ENCODE assay signal across 28 mouse cellular contexts in genomic region chr4:75315431-75315830, GRCm38 (mm10). TPM values are rescaled to one million over a fixed set of nuclear protein-coding genes. Genes with fewer than 3 reads are reported as not detected.
A peak's percentile ranks its signal among the peaks of the same experiment; 100 is the strongest.
DNase-seq lines count a peak whose midpoint lies in the region; ATAC-seq and TF ChIP-seq lines count a peak whose summit lies in the region.
"Had no signal": no experiment of that assay in that cellular context is flagged by ENCODE, and none has a peak within 500 bp of the region (broad histone marks: within the 10 kb centered on the region; RNA-seq: fewer than 3 reads in every experiment).

No protein-coding gene starts in this region.

- no peaks in the 10 kb centered on the region for H3K79me2 ChIP-seq in liver, adult 2 months (ENCODE audit: control insufficient read depth, insufficient read depth, low read length)
- no peaks in the 10 kb centered on the region for H3K79me2 ChIP-seq in macrophage (ENCODE audit: inconsistent target)

- no peak for ATAC-seq in liver, embryonic 11.5 days (replicated peaks; ENCODE audit: low FRiP score)
- ATAC-seq in common myeloid progenitor, adult 5-6 weeks (replicated peaks; ENCODE audit: low read depth, poor library complexity, severe bottlenecking) = peak; percentile 92
- ATAC-seq in heart, embryonic 11.5 days (replicated peaks; ENCODE audit: insufficient number of reproducible peaks, low FRiP score, low TSS enrichment) = no peak
- ATAC-seq in inflammation-experienced regulatory T-cells, adult 6 months = no peak
- ATAC-seq: activated CD4-positive, CD25-positive, alpha-beta regulatory T cell, adult 4 months; forebrain, embryonic 15.5 days; hindbrain, postnatal 0 days had no signal

- H3K4me3 ChIP-seq in liver, adult 2 months (ENCODE audit: insufficient read depth, low read depth, low read length) = no peak overlapping the region
- no peak overlapping the region for H3K4me3 ChIP-seq in liver, embryonic 11.5 days (ENCODE audit: low read depth, low read length)
- H3K4me3 ChIP-seq in macrophage (ENCODE audit: inconsistent target) = no peak overlapping the region
- H3K4me3 ChIP-seq in heart, embryonic 11.5 days (ENCODE audit: low read depth, low read length) = no peak overlapping the region
- H3K4me3 ChIP-seq: embryonic facial prominence, embryonic 12.5 days; embryonic facial prominence, embryonic 15.5 days; forebrain, embryonic 12.5 days; forebrain, embryonic 15.5 days; heart, embryonic 12.5 days; heart, embryonic 15.5 days had no signal

- H3K27me3 ChIP-seq in liver, adult 2 months (ENCODE audit: control insufficient read depth, insufficient read depth, low read length) = no peaks in the 10 kb centered on the region
- no peaks in the 10 kb centered on the region for H3K27me3 ChIP-seq in liver, embryonic 11.5 days (replicated peaks; ENCODE audit: control insufficient read depth, insufficient read depth, low read length)
- H3K27me3 ChIP-seq in heart, embryonic 11.5 days (ENCODE audit: control insufficient read depth, insufficient read depth, low read length) = no peaks in the 10 kb centered on the region
- H3K27me3 ChIP-seq: CH12.LX; embryonic facial prominence, embryonic 12.5 days; embryonic facial prominence, embryonic 15.5 days; forebrain, embryonic 12.5 days; forebrain, embryonic 15.5 days; heart, embryonic 12.5 days; heart, embryonic 15.5 days had no signal

- no peak for TF ChIP-seq POLR2A in liver, adult 2 months (IDR thresholded peaks at IDR 0.05; ENCODE audit: extremely low read depth, insufficient read depth, low read length)

- WGBS in liver, adult 2 months = 65% methylated on average over 1 of the region's 1 CpGs
- WGBS in liver, embryonic 11.5 days = 56% methylated on average over 1 of the region's 1 CpGs
- 0% methylated on average over 1 of the region's 1 CpGs for WGBS in macrophage (ENCODE audit: missing documents)
- WGBS in heart, embryonic 11.5 days (ENCODE audit: insufficient replicate concordance) = 59% methylated on average over 1 of the region's 1 CpGs

- no peaks in the 10 kb centered on the region for H3K9me3 ChIP-seq in liver, embryonic 11.5 days (ENCODE audit: control insufficient read depth, low read length)
- H3K9me3 ChIP-seq in heart, embryonic 11.5 days (replicated peaks; ENCODE audit: control insufficient read depth, low read length) = no peaks in the 10 kb centered on the region
- H3K9me3 ChIP-seq: embryonic facial prominence, embryonic 12.5 days; forebrain, embryonic 12.5 days; forebrain, embryonic 15.5 days; G1E; heart, embryonic 12.5 days had no signal

- no peak overlapping the region for H3K9ac ChIP-seq in liver, adult 2 months (ENCODE audit: low read depth, low read length)
- H3K9ac ChIP-seq in liver, embryonic 11.5 days (ENCODE audit: low read depth, low read length) = no peak overlapping the region
- H3K9ac ChIP-seq in heart, embryonic 11.5 days (ENCODE audit: low read depth, low read length) = no peak overlapping the region
- H3K9ac ChIP-seq: embryonic facial prominence, embryonic 12.5 days; embryonic facial prominence, embryonic 15.5 days; forebrain, embryonic 12.5 days; forebrain, embryonic 15.5 days; heart, embryonic 12.5 days; heart, embryonic 15.5 days; hindbrain, embryonic 14.5 days had no signal

- no peak overlapping the region for H3K4me2 ChIP-seq in liver, embryonic 11.5 days
- no peak overlapping the region for H3K4me2 ChIP-seq in heart, embryonic 11.5 days
- H3K4me2 ChIP-seq: embryonic facial prominence, embryonic 12.5 days; embryonic facial prominence, embryonic 15.5 days; forebrain, embryonic 12.5 days; forebrain, embryonic 15.5 days; heart, embryonic 12.5 days; heart, embryonic 15.5 days; hindbrain, embryonic 14.5 days had no signal

- TF ChIP-seq CTCF in liver, adult 2 months (IDR thresholded peaks at IDR 0.05; ENCODE audit: low read depth, low read length) = no peak

- no peak overlapping the region for H3K27ac ChIP-seq in liver, adult 2 months (replicated peaks; ENCODE audit: insufficient read depth, low read depth, low read length)
- no peak overlapping the region for H3K27ac ChIP-seq in liver, embryonic 11.5 days (ENCODE audit: low read depth, low read length)
- peak overlapping the region; percentile 91 for H3K27ac ChIP-seq in macrophage
- H3K27ac ChIP-seq in heart, embryonic 11.5 days (ENCODE audit: low read depth, low read length) = no peak overlapping the region
- H3K27ac ChIP-seq: embryonic facial prominence, embryonic 12.5 days; embryonic facial prominence, embryonic 15.5 days; forebrain, embryonic 12.5 days; forebrain, embryonic 15.5 days; heart, embryonic 15.5 days; hindbrain, embryonic 14.5 days; hindbrain, postnatal 0 days had no signal

- no peaks in the 10 kb centered on the region for H3K36me3 ChIP-seq in liver, adult 2 months (ENCODE audit: control insufficient read depth, insufficient read depth, low read length)
- H3K36me3 ChIP-seq in liver, embryonic 11.5 days (ENCODE audit: control insufficient read depth, insufficient read depth, low read length) = no peaks in the 10 kb centered on the region
- H3K36me3 ChIP-seq in macrophage (ENCODE audit: inconsistent target) = no peaks in the 10 kb centered on the region
- no peaks in the 10 kb centered on the region for H3K36me3 ChIP-seq in heart, embryonic 11.5 days (ENCODE audit: control insufficient read depth, insufficient read depth, low read length)
- H3K36me3 ChIP-seq: embryonic facial prominence, embryonic 12.5 days; embryonic facial prominence, embryonic 15.5 days; forebrain, embryonic 12.5 days; forebrain, embryonic 15.5 days; G1E; heart, embryonic 12.5 days; heart, embryonic 15.5 days had no signal

- DNase-seq in liver, adult 2 months (ENCODE audit: extremely low read depth, low read depth, low spot score) = peak; percentile 13
- no peak for DNase-seq in liver, embryonic 11.5 days (ENCODE audit: low spot score)
- no peak for DNase-seq in layer of hippocampus, adult 18-20 months (ENCODE audit: low spot score in 2 of 2)
- no peak for DNase-seq in gastrocnemius, postnatal 4 days (ENCODE audit: low spot score in 2 of 2)
- DNase-seq: adrenal gland, adult 8-10 months; adrenal gland, postnatal 25 days; B cell, adult 2 months; cerebellum, adult 18-20 months; cerebellum, adult 9-10 months; cerebellum, postnatal 14 days; gastrocnemius, postnatal 25 days; heart, postnatal 10 days; heart, postnatal 36 days had no signal

- H3K4me1 ChIP-seq in liver, adult 2 months (ENCODE audit: control insufficient read depth, insufficient read depth, low read length) = no peaks in the 10 kb centered on the region
- H3K4me1 ChIP-seq in liver, embryonic 11.5 days (replicated peaks; ENCODE audit: control insufficient read depth, insufficient read depth, low read length) = no peaks in the 10 kb centered on the region
- no peaks in the 10 kb centered on the region for H3K4me1 ChIP-seq in heart, embryonic 11.5 days (ENCODE audit: control insufficient read depth, insufficient read depth, low read length)
- H3K4me1 ChIP-seq: embryonic facial prominence, embryonic 12.5 days; embryonic facial prominence, embryonic 15.5 days; forebrain, embryonic 12.5 days; forebrain, embryonic 15.5 days; heart, embryonic 12.5 days; heart, embryonic 15.5 days had no signal

RNA-seq across cellular contexts. Expression of gene Dmac1, which starts 37.3 kb away (rescaled TPM):
- 21.0 and 28.3 TPM in 2 replicates for total RNA-seq in liver, adult 2 months (2014; rRNA removed)
- 37.7 and 41.5 TPM in 2 replicates for polyA plus RNA-seq in liver, adult 2 months (2012; rRNA removed)
- 123 TPM in 2 replicates for polyA plus RNA-seq in liver, embryonic 11.5 days (2014; fragmentation: Nextera tagmentation; extraction: Ambion mirVana)
- 58.2 and 58.4 TPM in 2 replicates for total RNA-seq in common myeloid progenitor, adult 5-6 weeks (2017)
- 10 to 100 TPM in 15 of 26 experiments, 1 to 10 TPM in 11; 2.7 to 30.9 (median 11.9) TPM for total RNA-seq in macrophage (2018; cell fraction: chromatin; rRNA removed)
- total RNA-seq in macrophage (2018; cell fraction: cytosol; rRNA removed) = 100 to 1,000 TPM in 13 of 26 experiments, 10 to 100 TPM in 13; 75.5 to 134 (median 99.1) TPM
- 10 to 100 TPM; 12.5 to 78.0 (median 42.8) TPM for total RNA-seq in macrophage (2018; cell fraction: nucleus; rRNA removed)
- polyA plus RNA-seq in macrophage (2018) = 73.9 to 109 TPM (median 107 TPM) in 3 replicates
- 10 to 100 TPM; 46.4 to 50.1 TPM for total RNA-seq in layer of hippocampus, adult 18-20 months (2021)
- 88.5 and 89.1 TPM in 2 replicates for polyA plus RNA-seq in heart, embryonic 11.5 days (2014; fragmentation: Nextera tagmentation; extraction: Ambion mirVana)
- 10 to 100 TPM; 72.9 to 73.5 TPM for total RNA-seq in gastrocnemius, postnatal 4 days (2021)
- 10 to 100 TPM; 66.5 to 70.6 (median 67.0) TPM for polyA plus RNA-seq in inflammation-experienced regulatory T-cells, adult 6 months (2017; shearing (Covaris generic))
